Mouse (Mus musculus): Measurements from ENCODE around the gene Zfp970. TPM values are rescaled to one million over a fixed set of nuclear protein-coding genes. Genes with fewer than 3 reads are reported as not detected.
"Not testable (repeated sequence)": the region's sequence is repeated elsewhere in the genome, so short reads cannot be mapped to it uniquely, and the experiment has no call there.

Zfp970 gene
- polyA plus RNA-seq, 1 experiment, result 29.0 TPM

GRCm38 (mm10) chr2:177518960-177519359 is 54.4 kb downstream of the Zfp970 start:
- not testable (repeated sequence) for H3K4me3 ChIP-seq (replicated peaks; ENCODE audit: insufficient read depth, low read depth, low read length); H3K4me1 ChIP-seq (ENCODE audit: control insufficient read depth, insufficient read depth, low read length); H3K27ac ChIP-seq (ENCODE audit: insufficient read depth, low read length); DNase-seq; H3K27me3 ChIP-seq (ENCODE audit: control insufficient read depth, insufficient read depth, low read length)
- 83% methylated on average over 1 of the region's 1 CpGs for WGBS

- 78% methylated on average over 8 of the region's 8 CpGs for WGBS
- TF ChIP-seq CTCF (IDR thresholded peaks at IDR 0.05; ENCODE audit: borderline replicate concordance, insufficient read depth, low read depth, low read length), result no peak
- TF ChIP-seq POLR2A (IDR thresholded peaks at IDR 0.05; ENCODE audit: borderline replicate concordance, insufficient read depth, low read length), result no peak
- Histone ChIP-seq H3K27ac (ENCODE audit: insufficient read depth, low read length) (no peak overlapping the region), H3K4me1 (ENCODE audit: control insufficient read depth, insufficient read depth, low read length) (no peaks in the 10 kb centered on the region), H3K4me3 (replicated peaks; ENCODE audit: insufficient read depth, low read depth, low read length) (no peak overlapping the region), H3K27me3 (ENCODE audit: control insufficient read depth, insufficient read depth, low read length) (no peaks in the 10 kb centered on the region)
- no peak for DNase-seq
These were observed 55.5 kb downstream of the Zfp970 start for GRCm38 (mm10) chr2:177520035-177520434.

- Histone ChIP-seq H3K27me3 (ENCODE audit: control insufficient read depth, insufficient read depth, low read length) (no peaks in the 10 kb centered on the region), H3K4me1 (ENCODE audit: control insufficient read depth, insufficient read depth, low read length) (no peaks in the 10 kb centered on the region), H3K27ac (ENCODE audit: insufficient read depth, low read length) (no peak overlapping the region), H3K4me3 (replicated peaks; ENCODE audit: insufficient read depth, low read depth, low read length) (no peak overlapping the region)
- WGBS, result 92% methylated on average over 20 of the region's 20 CpGs
- no peak for DNase-seq
- TF ChIP-seq CTCF (IDR thresholded peaks at IDR 0.05; ENCODE audit: borderline replicate concordance, insufficient read depth, low read depth, low read length), result no peak
- no peak for TF ChIP-seq POLR2A (IDR thresholded peaks at IDR 0.05; ENCODE audit: borderline replicate concordance, insufficient read depth, low read length)
These were observed 58.5 kb downstream of the Zfp970 start for GRCm38 (mm10) chr2:177523061-177523460.

- H3K27ac ChIP-seq (ENCODE audit: insufficient read depth, low read length); H3K4me1 ChIP-seq (ENCODE audit: control insufficient read depth, insufficient read depth, low read length); DNase-seq; H3K4me3 ChIP-seq (replicated peaks; ENCODE audit: insufficient read depth, low read depth, low read length); H3K27me3 ChIP-seq (ENCODE audit: control insufficient read depth, insufficient read depth, low read length): not testable (repeated sequence)
- 88% methylated on average over 6 of the region's 6 CpGs for WGBS
These were observed 59.1 kb downstream of the Zfp970 start for GRCm38 (mm10) chr2:177523674-177524073.

DNA sequence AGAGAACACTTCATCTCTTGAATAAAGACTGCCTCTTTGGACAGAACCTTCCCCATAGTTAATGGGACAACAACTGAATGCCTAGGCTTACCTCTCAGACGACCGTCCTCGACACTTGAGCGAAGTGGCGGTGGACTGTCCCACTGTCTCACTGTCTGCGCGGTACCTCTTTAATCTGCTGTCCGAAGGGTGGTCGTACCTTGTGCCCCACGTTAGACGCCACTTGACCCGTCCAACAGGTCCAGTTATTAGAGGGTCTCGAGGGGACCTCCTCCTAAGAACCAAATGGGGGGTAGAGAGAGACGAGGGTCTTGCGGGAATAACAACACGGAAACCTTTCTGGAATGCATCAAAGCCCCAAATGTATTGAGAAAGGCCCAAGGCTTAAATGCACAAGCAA is 59.6 kb downstream of the Zfp970 start:
- H3K4me3 ChIP-seq (replicated peaks; ENCODE audit: insufficient read depth, low read depth, low read length); DNase-seq; H3K27me3 ChIP-seq (ENCODE audit: control insufficient read depth, insufficient read depth, low read length); H3K27ac ChIP-seq (ENCODE audit: insufficient read depth, low read length); H3K4me1 ChIP-seq (ENCODE audit: control insufficient read depth, insufficient read depth, low read length): not testable (repeated sequence)
- 93% methylated on average over 16 of the region's 16 CpGs for WGBS

Other genes starting within 250 kb of the Zfp970 start
- gene Gm14409, start 197.7 kb upstream of the Zfp970 start, polyA plus RNA-seq (2012; rRNA removed), result 0.20 TPM in 1 of 2 replicates, not detected in the other
- 2.2 and 2.5 TPM in 2 replicates for gene Gm14412, start 140.4 kb upstream of the Zfp970 start, polyA plus RNA-seq (2012; rRNA removed)
- 13.3 and 13.8 TPM in 2 replicates for gene Gm14418, start 66.4 kb upstream of the Zfp970 start, polyA plus RNA-seq (2012; rRNA removed)
- 11.4 and 14.3 TPM in 2 replicates for gene Gm14403, start 33.5 kb downstream of the Zfp970 start, polyA plus RNA-seq (2012; rRNA removed)
- gene Gm14406, start 113.5 kb downstream of the Zfp970 start, polyA plus RNA-seq (2012; rRNA removed), result 0.18 TPM in 1 of 2 replicates, not detected in the other

All from cerebellum, adult 2 months (tissue).